Mouse (Mus musculus): ENCODE measurements around the gene Inpp5b. TPM values are rescaled to one million over a fixed set of nuclear protein-coding genes. Genes with fewer than 3 reads are reported as not detected.

Inpp5b gene
- total RNA-seq, 2 experiments from 2014 or later: 35.8 to 49.7 TPM

- DNase-seq (ENCODE audit: low spot score in 2 of 2): peak; percentile 95 to 96
- intact Hi-C loops (cut with DNase I): loop anchor here (1.0 to 10.0 kb wide), 2 partner anchors 48 to 262 kb away; partner anchors contain the start of genes Dnali1, Snip1 and Yrdc
These were observed 60.9 kb downstream of the Inpp5b start for GRCm38 (mm10) chr4:124802309-124803260.

GRCm38 (mm10) chr4:124803406-124803805 is 61.8 kb downstream of the Inpp5b start:
- intact Hi-C loops (cut with DNase I): loop anchor here (10.0 kb wide), 1 partner anchor 261 kb away; the partner anchor contains the start of genes Dnali1 and Snip1

GRCm38 (mm10) chr4:124808511-124808910 is 66.9 kb downstream of the Inpp5b start:
- DNase-seq (ENCODE audit: low spot score in 2 of 2): no peak
- intact Hi-C loops (cut with DNase I): loop anchor here (10.0 kb wide), 1 partner anchor 256 kb away; the partner anchor contains the start of genes Dnali1 and Snip1

More at GRCm38 (mm10) chr4:124803406-124803805, 61.8 kb downstream of the Inpp5b start:
- DNase-seq (ENCODE audit: low spot score in 2 of 2): no peak

GRCm38 (mm10) chr4:124809136-124809883 is 67.7 kb downstream of the Inpp5b start:
- intact Hi-C loops (cut with DNase I): loop anchor here (10.0 kb wide), 1 partner anchor 255 kb away; the partner anchor contains the start of genes Dnali1 and Snip1
- DNase-seq (ENCODE audit: low spot score in 2 of 2): no peak

GRCm38 (mm10) chr4:124810056-124810455 is 68.4 kb downstream of the Inpp5b start:
- intact Hi-C loops (cut with DNase I): no loop called here
- DNase-seq (ENCODE audit: low spot score in 2 of 2): no peak

GRCm38 (mm10) chr4:124811347-124811975 is 69.8 kb downstream of the Inpp5b start:
- intact Hi-C loops (cut with DNase I): no loop called here
- DNase-seq (ENCODE audit: low spot score in 2 of 2): peak; percentile 61 to 69

- DNase-seq (ENCODE audit: low spot score in 2 of 2): no peak
- intact Hi-C loops (cut with DNase I): no loop called here
These were observed 74.3 kb downstream of the Inpp5b start for GRCm38 (mm10) chr4:124815901-124816300.

- intact Hi-C loops (cut with DNase I): no loop called here
- DNase-seq (ENCODE audit: low spot score in 2 of 2): no peak
These were observed 76.2 kb downstream of the Inpp5b start for GRCm38 (mm10) chr4:124817803-124818202.

GRCm38 (mm10) chr4:124818832-124819231 is 77.2 kb downstream of the Inpp5b start:
- DNase-seq (ENCODE audit: low spot score in 2 of 2): no peak
- intact Hi-C loops (cut with DNase I): no loop called here

- intact Hi-C loops (cut with DNase I): no loop called here
- DNase-seq (ENCODE audit: low spot score in 2 of 2): no peak
These were observed 83.3 kb downstream of the Inpp5b start for GRCm38 (mm10) chr4:124824967-124825366.

- no peak for DNase-seq (ENCODE audit: low spot score in 2 of 2)
- intact Hi-C loops (cut with DNase I): no loop called here
These were observed 83.8 kb downstream of the Inpp5b start for GRCm38 (mm10) chr4:124825371-124825965.

- no peak for DNase-seq (ENCODE audit: low spot score in 2 of 2)
- intact Hi-C loops (cut with DNase I): no loop called here
These were observed 88.0 kb downstream of the Inpp5b start for GRCm38 (mm10) chr4:124829671-124830070.

- intact Hi-C loops (cut with DNase I): no loop called here
- DNase-seq (ENCODE audit: low spot score in 2 of 2): no peak
These were observed 91.1 kb downstream of the Inpp5b start for GRCm38 (mm10) chr4:124832796-124833195.

GRCm38 (mm10) chr4:124838035-124838700 is 96.5 kb downstream of the Inpp5b start:
- intact Hi-C loops (cut with DNase I): no loop called here
- no peak for DNase-seq (ENCODE audit: low spot score in 2 of 2)

- DNase-seq (ENCODE audit: low spot score in 2 of 2): no peak
- intact Hi-C loops (cut with DNase I): no loop called here
These were observed 99.3 kb downstream of the Inpp5b start for GRCm38 (mm10) chr4:124840998-124841397.

GRCm38 (mm10) chr4:124843493-124843892 is 101.8 kb downstream of the Inpp5b start:
- intact Hi-C loops (cut with DNase I): no loop called here
- no peak for DNase-seq (ENCODE audit: low spot score in 2 of 2)

GRCm38 (mm10) chr4:124847573-124847972 is 105.9 kb downstream of the Inpp5b start:
- DNase-seq (ENCODE audit: low spot score in 2 of 2): peak; percentile 80 to 82
- intact Hi-C loops (cut with DNase I): no loop called here

GRCm38 (mm10) chr4:124849631-124850260 is 108.1 kb downstream of the Inpp5b start:
- intact Hi-C loops (cut with DNase I): loop anchor here (1.0 to 5.0 kb wide), 2 partner anchors 43 to 47 kb away; partner anchors contain the start of gene Mtf1
- peak; percentile 68 to 73 for DNase-seq (ENCODE audit: low spot score in 2 of 2)
